Mouse (Mus musculus) adrenal gland, postnatal 14 days (tissue): ENCODE results near the gene Spon1. TPM values are rescaled to one million over a fixed set of nuclear protein-coding genes. Genes with fewer than 3 reads are reported as not detected.
A peak's percentile ranks its signal among the peaks of the same experiment; 100 is the strongest.

Source experiments
- DNase-seq: peaks from one replicate; pipeline ENCODE4 v3.0.0; 2021; ENCODE audit warnings: mixed read lengths
- total RNA-seq: library from RNA; stranded (reverse); gene quantifications from 2 replicates; pipeline ENCODE4 v1.2.3, GENCODE M21; 2021

Spon1 gene
- total RNA-seq, 1 experiment from 2014 or later, result 9.9 TPM

- no peak for DNase-seq
Measured at GRCm38 (mm10) chr7:114063966-114064365, 298.2 kb downstream of the Spon1 start.

GRCm38 (mm10) chr7:114065407-114066185, 299.8 kb downstream of the Spon1 start:
- no peak for DNase-seq

GRCm38 (mm10) chr7:114066529-114067178, 300.9 kb downstream of the Spon1 start:
- peak; percentile 91 for DNase-seq

- DNase-seq, result peak; percentile 54
Measured at GRCm38 (mm10) chr7:114068956-114069533, 303.2 kb downstream of the Spon1 start.

DNA sequence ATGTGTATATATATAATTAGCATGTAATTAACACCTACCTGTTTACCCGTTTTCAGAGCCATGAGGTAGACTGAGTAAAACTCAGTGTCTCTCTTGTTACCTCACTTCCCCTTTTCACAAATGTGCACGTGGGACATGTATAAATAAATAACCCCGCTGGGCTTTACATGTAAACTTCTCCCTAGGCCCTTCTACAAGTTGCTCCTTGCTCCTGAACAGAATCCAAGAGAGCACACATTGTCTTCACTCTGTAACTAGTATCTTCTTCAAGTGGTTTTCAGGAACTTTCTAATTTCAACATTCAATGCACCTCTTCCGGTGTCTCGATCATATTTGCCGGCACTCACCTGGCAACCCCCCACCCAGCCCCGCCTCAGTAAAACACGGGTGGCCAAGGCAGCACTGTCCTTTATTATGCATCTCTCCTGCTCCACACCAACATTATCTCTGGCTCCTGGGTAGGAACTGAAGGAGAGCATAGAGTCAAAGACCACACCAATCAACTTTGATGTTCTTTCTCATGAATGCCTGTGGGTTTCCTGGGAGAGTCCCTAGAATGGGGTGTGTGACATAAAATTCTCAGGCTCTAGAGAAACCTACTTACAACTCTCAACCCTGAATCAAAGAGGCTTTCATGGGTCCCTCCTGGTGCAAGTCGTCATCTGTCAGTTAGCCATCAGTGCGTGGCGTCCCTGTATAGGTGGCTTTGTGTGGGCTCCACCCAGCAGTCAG, 304.1 kb downstream of the Spon1 start:
- no peak for DNase-seq

GRCm38 (mm10) chr7:114070458-114070840, 304.7 kb downstream of the Spon1 start:
- DNase-seq, result peak; percentile 57

GRCm38 (mm10) chr7:114071395-114071794, 305.6 kb downstream of the Spon1 start:
- DNase-seq, result no peak

- DNase-seq, result peak; percentile 40
Measured at GRCm38 (mm10) chr7:114071851-114072616, 306.2 kb downstream of the Spon1 start.

GRCm38 (mm10) chr7:114074133-114074532, 308.3 kb downstream of the Spon1 start:
- DNase-seq, result no peak

- no peak for DNase-seq
Measured at GRCm38 (mm10) chr7:114074595-114074994, 308.8 kb downstream of the Spon1 start.

DNA sequence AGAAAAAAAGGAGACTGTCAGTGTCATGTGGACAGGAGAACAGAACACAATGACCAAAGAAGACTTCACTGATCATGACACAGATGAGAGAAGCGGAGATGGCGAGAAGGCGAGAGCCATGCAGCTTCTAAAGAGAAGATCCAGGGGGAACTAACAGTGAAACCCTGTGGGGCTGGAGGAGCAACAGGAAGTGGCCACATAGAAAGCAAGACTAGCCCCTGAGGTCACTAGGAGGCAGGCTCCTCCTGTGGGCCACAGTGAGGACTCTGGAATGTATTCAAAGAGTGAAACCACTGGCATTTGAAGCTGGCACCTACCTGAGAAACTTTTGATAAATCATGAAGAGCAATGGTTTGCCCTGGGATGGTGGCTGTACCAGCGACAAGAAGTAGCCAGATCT, 313.5 kb downstream of the Spon1 start:
- no peak for DNase-seq

- no peak for DNase-seq
Measured at GRCm38 (mm10) chr7:114080250-114080649, 314.5 kb downstream of the Spon1 start.

GRCm38 (mm10) chr7:114081633-114082420, 316.0 kb downstream of the Spon1 start:
- DNase-seq, result no peak

DNA sequence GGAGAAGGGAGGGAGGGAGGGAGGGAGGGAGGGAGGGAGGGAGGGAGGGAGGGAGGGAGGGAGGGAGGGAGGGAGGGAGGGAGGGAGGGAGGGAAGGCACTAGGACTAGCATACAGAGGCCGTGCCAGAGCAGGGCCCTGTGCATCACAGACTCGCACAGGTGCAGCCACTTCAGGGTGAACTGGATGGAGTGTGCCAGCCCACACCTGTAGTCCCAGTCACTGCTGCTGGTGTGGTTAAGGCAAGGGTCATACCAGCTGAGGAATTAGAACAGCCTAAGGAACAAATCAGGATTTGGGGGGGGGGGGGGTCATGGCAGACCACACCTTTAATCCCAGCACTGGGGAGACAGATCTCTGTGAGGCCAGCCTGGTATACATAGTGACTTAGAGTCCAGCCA, 317.3 kb downstream of the Spon1 start:
- no peak for DNase-seq

GRCm38 (mm10) chr7:114083760-114084159, 318.0 kb downstream of the Spon1 start:
- no peak for DNase-seq

- no peak for DNase-seq
Measured at GRCm38 (mm10) chr7:114086021-114086710, 320.4 kb downstream of the Spon1 start.

DNA sequence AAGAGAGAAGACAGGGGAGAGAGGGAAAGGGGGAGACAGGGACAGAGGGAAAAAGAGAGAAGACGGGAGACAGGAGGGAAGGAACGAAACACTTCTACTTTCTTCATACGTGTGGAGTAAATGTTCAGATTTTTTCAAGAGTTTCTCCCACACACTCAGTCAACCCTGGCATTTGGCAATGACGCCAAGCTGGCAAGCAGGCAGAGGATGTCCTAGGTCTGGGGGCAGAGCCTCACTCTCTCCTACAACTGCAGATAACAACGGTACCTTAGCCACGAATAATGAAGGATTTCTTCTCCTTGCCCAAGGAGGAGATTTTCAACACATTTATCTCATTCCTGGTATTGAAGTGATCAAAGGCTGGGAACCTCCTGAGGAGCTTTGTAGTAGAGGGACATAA, 321.5 kb downstream of the Spon1 start:
- peak; percentile 71 for DNase-seq

DNA sequence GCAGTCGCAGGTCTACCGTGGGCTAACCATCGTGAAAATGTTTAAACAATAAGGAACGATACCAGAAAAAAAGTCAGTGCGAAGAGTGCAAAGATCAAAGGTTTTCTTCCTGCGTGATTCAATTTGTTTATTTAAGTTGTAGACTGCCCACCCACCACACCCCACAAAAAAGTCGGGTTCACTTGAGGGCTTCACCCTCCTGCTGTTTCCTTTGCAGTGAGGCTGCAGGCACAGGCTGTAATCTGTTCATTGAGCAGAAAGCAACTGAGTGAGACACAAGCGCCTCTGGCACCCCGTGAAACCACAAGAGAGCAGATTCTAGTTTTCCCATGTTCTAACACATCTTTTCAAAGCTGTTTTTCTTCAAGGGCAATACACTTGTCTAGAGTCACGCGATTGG, 322.2 kb downstream of the Spon1 start:
- DNase-seq, result no peak

DNA sequence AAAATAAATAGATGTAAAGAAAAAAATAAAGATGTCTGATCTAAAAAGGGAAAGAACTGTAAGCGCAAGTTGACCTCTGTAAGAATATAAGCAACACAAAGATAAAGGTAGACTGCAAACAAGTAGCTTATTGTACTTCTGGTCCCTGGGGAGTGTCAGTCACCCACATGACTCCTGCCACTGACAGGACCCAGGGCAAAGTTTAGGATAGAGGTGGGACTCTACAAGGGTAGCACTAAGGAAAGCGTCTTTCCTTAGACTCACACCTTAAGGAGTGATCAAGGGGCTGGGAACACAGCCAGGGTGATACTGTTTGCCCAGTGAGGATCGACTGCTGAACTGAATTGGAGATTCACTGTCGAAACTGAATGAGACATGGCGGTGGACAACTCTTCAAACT, 323.1 kb downstream of the Spon1 start:
- no peak for DNase-seq

- DNase-seq, result no peak
Measured at GRCm38 (mm10) chr7:114090231-114090630, 324.4 kb downstream of the Spon1 start.
